Mouse (Mus musculus) ES-E14 (cell line): ENCODE data around the gene Fbxl5. TPM values are rescaled to one million over a fixed set of nuclear protein-coding genes. Genes with fewer than 3 reads are reported as not detected.

Experiments
- DNase-seq: peaks from one replicate; pipeline ENCODE4 v3.0.0-alpha.2; 2013; ENCODE audit warnings: low read depth, low spot score
- H3K27ac ChIP-seq: 2 replicates; pipeline ENCODE4 v1.5.1; 2012; ENCODE audit warnings: low read depth, mild to moderate bottlenecking, low read length, moderate library complexity, mixed read lengths; ENCODE audit not compliant: poor library complexity, insufficient read depth, severe bottlenecking
- H3K36me3 ChIP-seq: 2 replicates; pipeline ENCODE4 v1.6.1; 2012; ENCODE audit warnings: mild to moderate bottlenecking, low read length, moderate library complexity, mixed read lengths; ENCODE audit not compliant: control insufficient read depth, poor library complexity, insufficient read depth, severe bottlenecking
- H3K4me1 ChIP-seq, 2 experiments: fragments of 150-350 bp in 1 of 2; sonication (generic) in 1 of 2; 2 replicates each; pipeline ENCODE4 v1.6.1; 2012; ENCODE audit warnings: low read length in 2 of 2, mild to moderate bottlenecking in 1 of 2, mixed read lengths in 1 of 2; ENCODE audit not compliant: control insufficient read depth in 2 of 2, insufficient read depth in 2 of 2, poor library complexity in 1 of 2
- H3K4me3 ChIP-seq, 2 experiments: fragments of 150-350 bp in 1 of 2; sonication (generic) in 1 of 2; 2 replicates each; pipeline ENCODE4 v1.5.1; 2012; ENCODE audit warnings: low read length in 2 of 2, low read depth in 1 of 2, mild to moderate bottlenecking in 1 of 2, mixed read lengths in 1 of 2; ENCODE audit not compliant: insufficient read depth in 1 of 2, poor library complexity in 1 of 2, severe bottlenecking in 1 of 2
- H3K9ac ChIP-seq: 2 replicates; pipeline ENCODE4 v1.6.1; 2012; ENCODE audit warnings: low read depth, mild to moderate bottlenecking, low read length, mixed read lengths; ENCODE audit not compliant: poor library complexity, insufficient read depth, severe bottlenecking
- H3K9me3 ChIP-seq: fragments of 150-350 bp; sonication (generic); 2 replicates; pipeline ENCODE4 v1.6.1; 2012; ENCODE audit warnings: low read depth, mild to moderate bottlenecking, low read length; ENCODE audit not compliant: control insufficient read depth, insufficient read depth
- CHD2 ChIP-seq: IDR thresholded peaks from 2 replicates; pipeline ENCODE4 v1.6.1; 2014; ENCODE audit warnings: mild to moderate bottlenecking, low read depth, low read length, inconsistent platforms
- HCFC1 ChIP-seq: IDR thresholded peaks from 2 replicates; pipeline ENCODE4 v1.6.1; 2012; ENCODE audit warnings: low read length, inconsistent platforms, borderline replicate concordance; ENCODE audit not compliant: insufficient read depth
- MAFK ChIP-seq: IDR thresholded peaks from 2 replicates; pipeline ENCODE4 v1.6.1; 2014; ENCODE audit warnings: mild to moderate bottlenecking, low read depth, low read length, inconsistent platforms; ENCODE audit not compliant: insufficient read depth
- ZC3H11A ChIP-seq: IDR thresholded peaks from 2 replicates; pipeline ENCODE4 v1.6.1; 2012; ENCODE audit warnings: low read depth, mild to moderate bottlenecking, inconsistent platforms, low read length, borderline replicate concordance
- ZNF384 ChIP-seq: IDR thresholded peaks from 2 replicates; pipeline ENCODE4 v1.6.1; 2012; ENCODE audit warnings: low read depth, low read length, inconsistent platforms
- in situ Hi-C, 2 experiments: fragments of 600-800 bp; cut with MboI; formaldehyde crosslinking; loops; one replicate each; pipeline ENCODE4 v1.15.1; 2025; ENCODE audit warnings: low sequenced_read_pairs in 2 of 2, inconsistent platforms in 1 of 2; ENCODE audit not compliant: unreplicated experiment in 2 of 2
- total RNA-seq: library from RNA; depleted of rRNA; stranded (reverse); fragments of 300-350 nt; gene quantifications from 2 replicates; pipeline ENCODE4 v1.2.3, GENCODE M21; 2012

The Fbxl5 gene
- total RNA-seq, 1 experiment: 46.9 TPM

- in situ Hi-C loops: no loop called here
These were observed 19.6 kb downstream of the Fbxl5 start for GRCm38 (mm10) chr5:43801798-43802197.

GRCm38 (mm10) chr5:43801253-43801652 lies 20.2 kb downstream of the Fbxl5 start:
- no peaks in the 10 kb centered on the region for H3K9me3 ChIP-seq
- H3K27ac ChIP-seq: no peak overlapping the region
- in situ Hi-C loops: no loop called here
- no peaks in the 10 kb centered on the region; a peak in 2 of 4 replicates for H3K4me1 ChIP-seq
- no peak for TF ChIP-seq HCFC1
- TF ChIP-seq ZC3H11A: no peak
- no peak for TF ChIP-seq ZNF384
- TF ChIP-seq CHD2: no peak
- TF ChIP-seq MAFK: no peak
- no peak for DNase-seq
- no peaks in the 10 kb centered on the region for H3K36me3 ChIP-seq
- H3K9ac ChIP-seq: no peak overlapping the region
- no peak overlapping the region for H3K4me3 ChIP-seq

More at GRCm38 (mm10) chr5:43801798-43802197, 19.6 kb downstream of the Fbxl5 start:
- Histone ChIP-seq H3K9ac (no peak overlapping the region), H3K4me1 (peaks cover 0 to under 1% of the 10 kb centered on the region in 2 experiments; a peak in 2 of 4 replicates), H3K36me3 (no peaks in the 10 kb centered on the region), H3K4me3 (no peak overlapping the region), H3K9me3 (no peaks in the 10 kb centered on the region), H3K27ac (no peak overlapping the region)
- no peak for DNase-seq
- TF ChIP-seq MAFK (no peak), CHD2 (no peak), ZC3H11A (no peak), HCFC1 (no peak), ZNF384 (no peak)

- H3K4me3 ChIP-seq: no peak overlapping the region
- in situ Hi-C loops: no loop called here
- no peak overlapping the region for H3K27ac ChIP-seq
- DNase-seq: no peak
- H3K36me3 ChIP-seq: no peaks in the 10 kb centered on the region
- TF ChIP-seq ZC3H11A (no peak), CHD2 (no peak), MAFK (no peak), ZNF384 (no peak)
- H3K9me3 ChIP-seq: no peaks in the 10 kb centered on the region
- H3K9ac ChIP-seq: no peak overlapping the region
- no peaks in the 10 kb centered on the region; a peak in 2 of 4 replicates for H3K4me1 ChIP-seq
These were observed 20.7 kb downstream of the Fbxl5 start for GRCm38 (mm10) chr5:43800700-43801099.

GRCm38 (mm10) chr5:43799530-43799929 lies 21.9 kb downstream of the Fbxl5 start:
- in situ Hi-C loops: no loop called here
- no peaks in the 10 kb centered on the region; a peak in 2 of 4 replicates for H3K4me1 ChIP-seq
- H3K4me3 ChIP-seq: no peak overlapping the region
- H3K9me3 ChIP-seq: no peaks in the 10 kb centered on the region
- no peak overlapping the region for H3K9ac ChIP-seq
- TF ChIP-seq ZNF384 (no peak), HCFC1 (no peak), MAFK (no peak), ZC3H11A (no peak), CHD2 (no peak)
- no peaks in the 10 kb centered on the region for H3K36me3 ChIP-seq
- no peak for DNase-seq
- H3K27ac ChIP-seq: no peak overlapping the region

GRCm38 (mm10) chr5:43792354-43792753 lies 29.1 kb downstream of the Fbxl5 start:
- H3K9ac ChIP-seq: no peak overlapping the region
- H3K4me3 ChIP-seq: no peak overlapping the region
- no peak for DNase-seq
- TF ChIP-seq CHD2: no peak
- TF ChIP-seq ZC3H11A: no peak
- TF ChIP-seq HCFC1: no peak
- TF ChIP-seq ZNF384: no peak
- TF ChIP-seq MAFK: no peak
- H3K4me1 ChIP-seq: no peaks in the 10 kb centered on the region
- no peak overlapping the region for H3K27ac ChIP-seq
- in situ Hi-C loops: no loop called here
- H3K36me3 ChIP-seq: no peaks in the 10 kb centered on the region
- no peaks in the 10 kb centered on the region for H3K9me3 ChIP-seq
